Mouse (Mus musculus): Measurements from ENCODE around the gene Cdk2ap2.

The Cdk2ap2 gene

DNA sequence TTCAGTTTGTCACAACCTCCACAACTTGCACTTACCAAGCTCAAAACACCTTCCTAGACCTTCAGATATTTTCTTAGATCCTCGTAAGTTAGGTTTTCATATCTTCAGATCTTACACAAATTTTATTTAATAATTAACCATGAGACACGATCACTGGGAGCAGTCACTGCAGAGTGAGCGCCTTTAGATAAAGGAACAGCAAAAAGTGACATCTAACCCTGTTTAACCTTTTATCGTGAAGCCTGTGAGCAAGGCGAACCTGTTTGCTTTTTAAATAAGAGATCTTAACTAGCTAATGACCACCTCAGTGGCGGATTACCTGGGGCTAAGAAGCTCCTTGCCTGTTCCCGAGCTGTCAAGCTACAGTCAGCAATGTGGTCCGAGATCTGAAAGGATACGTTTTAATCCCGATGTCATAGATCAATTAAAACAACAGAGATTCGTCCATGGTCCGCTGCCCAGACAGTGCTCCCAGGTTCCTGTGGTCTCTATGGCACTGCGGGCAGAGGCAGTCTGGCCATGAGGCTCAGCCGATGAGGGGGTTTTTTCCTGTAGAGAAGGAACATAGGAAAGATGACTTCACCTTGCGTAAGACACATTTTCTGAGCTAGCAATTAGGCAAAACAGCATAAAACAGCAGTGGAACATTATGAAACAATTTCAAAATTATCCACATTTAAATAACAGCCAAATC, 28.1 kb upstream of the Cdk2ap2 start:
- no peak for DNase-seq

DNA sequence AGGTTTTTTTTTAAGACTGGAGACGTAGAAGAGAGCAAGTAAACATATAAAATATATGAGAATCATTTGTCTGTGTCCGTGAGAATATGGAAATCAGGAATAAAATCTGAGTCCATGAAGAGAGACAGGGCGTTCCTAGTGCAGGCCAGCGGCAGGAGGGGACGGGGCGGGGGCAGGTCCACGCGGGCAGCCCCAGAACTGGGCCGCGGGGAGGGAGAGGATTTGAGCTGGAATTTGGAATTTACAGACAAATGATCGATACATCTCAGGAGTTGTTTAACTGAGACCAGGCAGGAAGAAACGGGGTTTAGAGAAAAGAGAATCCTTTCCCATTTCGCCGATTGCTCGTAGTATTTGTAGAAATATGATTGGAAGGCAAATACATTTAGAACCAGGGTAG, 26.7 kb upstream of the Cdk2ap2 start:
- DNase-seq: no peak

DNA sequence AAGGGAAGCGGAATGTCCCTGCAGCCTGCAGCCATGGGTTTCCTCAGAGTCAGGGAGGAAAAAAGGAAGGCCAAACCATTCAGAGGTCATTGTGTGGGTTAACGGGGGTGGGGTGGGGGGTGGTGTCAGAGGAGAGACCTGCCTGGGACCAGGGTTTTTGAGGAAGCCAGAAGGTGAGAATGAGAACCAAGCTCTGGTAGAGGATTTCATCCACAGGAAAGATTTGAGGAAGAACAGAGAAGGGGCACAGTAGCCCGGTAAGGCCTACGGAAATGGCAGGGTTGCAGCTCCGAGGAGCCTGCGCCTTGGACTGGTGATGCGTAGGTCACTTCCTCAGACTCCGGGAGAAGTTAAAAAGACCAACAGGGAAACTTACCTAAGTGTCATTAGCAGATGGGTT, 26.2 kb upstream of the Cdk2ap2 start:
- no peak for DNase-seq

DNA sequence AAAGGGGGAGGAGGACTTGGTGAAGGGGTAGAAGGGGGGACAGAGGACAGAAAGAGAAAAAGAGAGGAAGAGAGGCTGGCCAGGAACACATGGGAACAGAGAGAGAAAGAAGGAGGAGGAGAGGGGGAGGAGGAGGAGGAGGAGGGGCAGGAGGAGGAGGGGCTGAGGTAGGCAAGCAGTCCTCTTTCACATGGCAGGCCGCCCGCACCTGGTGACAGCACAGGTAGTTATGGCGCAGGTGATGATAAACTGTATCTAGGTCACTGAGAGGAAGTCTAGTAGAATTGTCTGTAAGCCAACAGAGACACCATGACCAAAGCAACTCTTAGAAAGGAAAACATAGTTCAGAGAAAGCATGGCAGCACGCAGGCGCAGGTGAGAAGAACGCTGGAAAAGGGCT, 25.6 kb upstream of the Cdk2ap2 start:
- no peak for DNase-seq

DNA sequence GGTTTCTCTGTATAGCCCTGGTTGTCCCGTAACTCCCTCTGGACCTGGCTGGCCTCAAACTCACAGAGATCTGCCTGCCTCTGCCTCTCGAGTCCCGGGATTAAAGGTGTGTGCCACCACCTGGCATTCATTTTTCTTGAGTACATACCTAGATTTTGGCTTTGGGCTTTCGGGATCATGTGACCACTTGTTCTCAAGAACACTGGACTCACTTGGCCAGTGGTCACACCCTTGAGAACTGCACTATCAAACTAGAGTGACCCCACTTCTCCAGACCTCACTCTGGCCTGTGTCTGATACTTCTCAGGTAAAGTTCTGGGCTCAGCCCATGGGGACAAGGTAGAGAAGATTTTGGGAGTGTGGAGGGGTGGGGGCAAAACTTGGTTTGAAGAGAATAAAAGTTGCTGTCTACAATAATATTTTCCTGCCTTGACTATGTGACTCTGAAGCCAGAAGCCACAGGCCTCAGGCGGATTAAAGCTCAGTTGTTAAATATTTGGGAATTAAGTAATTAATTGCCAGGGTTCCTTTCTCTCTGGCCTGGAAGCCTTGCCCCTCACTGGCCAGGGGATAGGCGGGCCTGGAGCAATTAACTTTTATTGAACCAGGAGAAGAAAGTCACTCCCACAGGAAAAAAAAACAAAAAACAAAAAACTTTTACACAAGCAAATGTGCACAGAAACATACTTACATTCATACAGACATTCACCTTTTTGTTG, 24.1 kb upstream of the Cdk2ap2 start:
- no peak for DNase-seq

DNA sequence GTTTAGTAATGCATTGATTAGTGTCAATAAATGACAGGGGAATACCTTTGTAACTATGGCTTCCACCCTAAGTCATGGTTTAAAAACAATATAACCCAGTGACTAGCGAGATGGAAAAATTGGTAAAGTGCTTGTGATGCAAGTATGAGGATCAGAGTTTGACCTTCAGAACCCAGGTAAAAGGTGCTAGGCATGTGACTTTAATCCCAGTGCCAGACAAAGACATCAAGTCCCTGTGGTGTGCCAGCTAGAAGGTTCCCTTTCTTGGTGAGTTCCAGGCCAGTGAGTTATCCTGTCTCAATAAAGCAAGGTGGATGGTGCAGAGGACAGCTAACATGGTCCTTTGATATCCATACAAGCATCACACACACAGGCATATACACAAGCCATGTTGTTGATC, 21.5 kb upstream of the Cdk2ap2 start:
- DNase-seq: no peak

DNA sequence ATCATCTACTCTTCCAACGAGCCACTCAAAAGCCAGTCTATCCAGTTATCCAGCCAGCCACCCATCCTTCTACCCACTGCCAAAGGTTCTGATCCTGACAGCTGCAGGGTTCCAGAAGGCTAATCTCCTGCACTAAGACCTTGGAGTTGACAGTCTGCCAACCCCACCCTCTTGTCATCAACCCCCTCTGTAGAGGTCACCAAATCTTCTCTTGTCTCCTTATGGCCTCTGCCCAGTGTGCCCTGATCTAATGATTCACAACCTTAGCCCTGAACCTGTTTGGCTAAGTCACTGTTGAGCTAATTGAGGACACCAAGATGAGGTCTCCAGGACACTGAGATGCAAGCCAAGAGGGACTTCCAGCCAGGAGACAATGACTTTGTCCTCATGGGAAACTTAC, 17.4 kb upstream of the Cdk2ap2 start:
- DNase-seq: no peak

DNA sequence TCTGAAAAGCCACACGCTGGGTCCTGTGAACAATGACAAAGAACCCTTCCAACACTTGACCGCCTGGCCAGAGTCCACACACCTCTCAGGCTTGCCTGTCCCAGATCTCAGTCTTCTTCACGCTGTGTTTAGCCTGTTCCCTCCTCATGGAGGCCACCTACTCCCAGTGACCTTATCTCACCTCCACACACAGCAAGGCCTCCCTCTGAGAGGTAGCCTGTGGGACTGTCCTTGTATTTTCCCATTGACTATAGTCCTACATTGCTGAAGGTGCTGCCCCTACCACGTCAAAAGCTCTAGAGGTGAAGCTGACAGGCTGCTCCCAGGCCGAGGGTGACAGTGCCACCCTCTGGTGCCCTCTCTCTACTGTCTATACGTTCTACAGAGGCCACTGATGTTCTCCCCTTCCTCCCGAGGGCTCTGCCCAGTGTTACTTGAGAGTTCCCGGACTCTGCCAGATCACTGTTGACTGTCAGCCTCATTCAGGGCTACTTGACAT, 16.4 kb upstream of the Cdk2ap2 start:
- DNase-seq: no peak

DNA sequence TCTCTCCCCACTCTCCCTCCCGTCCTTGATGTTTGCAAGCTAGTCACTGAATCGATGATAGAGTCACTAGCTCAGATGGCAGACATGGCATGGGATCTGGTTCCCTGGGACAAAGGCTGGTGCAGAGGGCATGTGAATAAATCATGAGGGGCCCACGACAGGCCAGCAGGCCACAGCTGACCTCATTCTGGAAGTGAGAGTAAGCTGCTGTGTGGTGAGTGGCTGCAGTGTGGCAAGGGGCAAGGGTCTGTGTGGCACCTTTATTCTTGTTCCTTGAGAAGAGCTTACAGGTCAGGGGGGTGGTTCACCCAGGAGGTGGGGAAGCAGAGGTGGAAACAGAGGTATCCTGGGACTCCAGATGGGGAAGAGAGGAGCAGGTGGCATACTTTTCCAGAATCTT, 15.6 kb upstream of the Cdk2ap2 start, which contains the start of gene Cabp2:
TSS of gene Cabp2 (plus strand) at position 185 of the 400 bp plus-strand sequence.
- no peak for DNase-seq

DNA sequence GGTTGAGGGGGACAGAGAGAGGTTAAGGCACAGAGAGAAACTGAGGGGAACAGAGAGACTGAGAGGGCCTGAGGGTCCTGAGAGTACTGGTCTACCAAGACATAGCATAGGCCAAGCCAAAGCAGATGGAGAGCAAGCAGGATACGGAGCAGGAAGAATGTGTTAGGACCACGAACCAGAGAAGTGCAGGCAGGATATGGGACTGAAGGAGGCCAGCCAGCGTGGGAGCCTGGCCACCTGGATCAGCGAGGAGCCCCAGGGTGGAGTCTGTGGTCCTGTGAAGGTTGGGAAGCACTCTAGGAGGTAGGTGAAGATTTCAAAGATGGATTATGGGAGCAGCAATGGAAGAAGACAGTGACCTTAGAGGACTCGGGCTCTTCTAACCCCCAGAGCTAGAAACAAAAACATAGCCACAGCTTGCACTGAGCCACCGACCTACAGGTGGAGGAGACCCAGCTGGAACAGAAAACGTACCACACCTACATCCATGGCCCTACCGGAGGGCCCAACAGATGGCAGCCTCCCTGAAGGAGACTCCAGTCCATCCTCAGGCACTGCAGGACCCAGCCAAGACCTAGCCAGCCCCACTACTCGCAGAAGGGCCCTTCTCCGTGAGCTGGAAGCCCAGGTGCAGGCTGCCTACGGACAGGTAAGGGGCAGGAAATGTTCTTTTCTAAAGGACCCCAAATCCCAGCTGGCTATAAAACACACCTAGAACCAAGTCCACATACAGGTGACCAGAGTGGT, 14.6 kb upstream of the Cdk2ap2 start:
- DNase-seq: no peak

DNA sequence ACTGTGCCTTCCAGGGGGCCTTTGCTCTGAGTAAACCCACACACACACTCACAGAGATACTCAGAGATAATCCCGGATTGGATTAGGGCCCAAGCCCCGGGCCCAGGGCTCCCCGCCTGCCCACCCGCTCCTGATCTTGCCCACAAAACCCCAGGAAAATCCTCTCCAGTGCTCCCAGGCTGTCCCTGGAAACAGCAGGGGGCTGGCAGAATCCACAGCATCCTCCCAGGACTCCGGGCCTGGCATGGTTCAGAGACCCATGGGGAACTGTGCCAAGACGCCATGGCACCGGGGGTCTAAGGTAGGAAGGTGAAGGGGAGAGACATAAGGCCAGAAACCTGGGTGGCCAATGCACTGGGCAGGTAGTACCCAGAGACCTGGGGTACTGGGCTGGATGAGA, 13.7 kb upstream of the Cdk2ap2 start:
- no peak for DNase-seq

DNA sequence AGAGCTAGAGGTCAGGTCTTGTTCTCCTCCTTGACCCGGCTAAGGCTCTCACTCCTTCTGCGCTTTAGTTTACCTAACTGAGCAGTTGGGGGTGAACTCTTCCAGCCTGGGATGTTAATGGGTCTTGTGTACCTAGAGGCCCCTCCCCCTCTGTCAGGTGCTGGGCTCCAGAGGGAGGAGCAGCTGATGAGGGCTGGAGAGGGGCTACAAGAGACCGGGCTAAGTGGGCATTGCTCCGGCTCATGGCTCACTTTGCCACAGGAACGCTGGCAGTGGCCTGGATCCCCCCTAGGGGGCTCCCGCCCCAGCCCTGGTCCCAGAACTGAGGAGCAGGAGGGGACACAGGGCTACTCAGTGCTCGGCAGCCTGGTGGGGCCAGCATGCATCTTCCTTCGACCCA, 13.2 kb upstream of the Cdk2ap2 start:
- DNase-seq: no peak

DNA sequence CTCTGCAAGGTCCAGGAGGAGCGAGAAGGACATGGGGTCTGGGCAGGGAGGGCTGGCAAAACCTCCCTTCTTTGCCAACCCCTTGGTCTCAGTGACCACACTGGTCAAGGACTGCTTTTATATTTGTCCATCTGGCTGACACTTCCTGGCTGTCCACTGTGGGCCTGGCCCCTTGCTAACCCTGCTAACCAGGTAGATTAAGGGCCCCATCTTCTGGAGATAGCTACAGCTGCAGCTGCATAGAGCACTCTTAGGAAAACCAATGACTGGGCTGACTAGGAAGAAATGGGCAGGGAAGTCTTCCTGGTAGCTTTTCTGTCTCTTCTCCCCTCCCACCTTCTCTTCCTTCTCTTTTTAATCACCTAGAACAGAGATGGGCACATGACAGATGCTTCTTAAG, 12.0 kb upstream of the Cdk2ap2 start:
- DNase-seq: no peak

DNA sequence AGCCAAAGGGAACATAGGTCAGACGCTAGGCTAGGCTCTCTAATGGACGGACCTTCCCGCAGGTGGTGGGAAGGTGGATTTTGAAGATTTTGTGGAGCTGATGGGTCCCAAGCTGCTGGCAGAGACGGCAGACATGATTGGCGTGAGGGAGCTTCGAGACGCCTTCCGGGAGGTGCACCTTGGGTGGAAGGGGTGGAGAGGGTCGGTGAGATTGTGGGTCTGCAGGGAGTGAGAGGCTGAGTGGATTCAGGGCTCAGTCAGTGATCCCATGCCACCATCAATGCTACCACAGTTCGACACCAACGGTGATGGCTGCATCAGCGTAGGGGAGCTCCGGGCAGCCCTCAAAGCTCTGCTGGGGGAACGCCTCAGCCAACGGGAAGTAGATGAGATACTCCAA, 10.8 kb upstream of the Cdk2ap2 start:
- DNase-seq: no peak

DNA sequence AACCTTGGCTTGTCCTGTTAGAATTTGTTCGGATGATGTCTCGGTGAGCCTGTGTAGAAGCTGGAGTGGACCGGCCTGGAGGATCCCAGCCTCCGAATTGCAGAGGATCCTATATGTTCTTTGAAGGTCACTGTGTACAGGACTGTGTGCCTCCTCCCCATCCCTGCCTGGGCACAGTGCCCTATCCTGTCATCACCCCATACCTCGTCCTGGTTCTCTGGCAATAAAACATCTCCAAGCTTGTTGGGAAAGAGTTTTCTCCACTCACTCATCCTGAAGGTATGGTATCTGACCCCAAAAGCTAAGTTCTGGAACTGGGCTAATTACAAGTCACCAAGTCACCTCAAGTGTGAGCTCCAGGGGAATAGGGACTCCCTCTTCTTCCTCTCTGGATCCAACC, 9.9 kb upstream of the Cdk2ap2 start:
- DNase-seq: no peak

DNA sequence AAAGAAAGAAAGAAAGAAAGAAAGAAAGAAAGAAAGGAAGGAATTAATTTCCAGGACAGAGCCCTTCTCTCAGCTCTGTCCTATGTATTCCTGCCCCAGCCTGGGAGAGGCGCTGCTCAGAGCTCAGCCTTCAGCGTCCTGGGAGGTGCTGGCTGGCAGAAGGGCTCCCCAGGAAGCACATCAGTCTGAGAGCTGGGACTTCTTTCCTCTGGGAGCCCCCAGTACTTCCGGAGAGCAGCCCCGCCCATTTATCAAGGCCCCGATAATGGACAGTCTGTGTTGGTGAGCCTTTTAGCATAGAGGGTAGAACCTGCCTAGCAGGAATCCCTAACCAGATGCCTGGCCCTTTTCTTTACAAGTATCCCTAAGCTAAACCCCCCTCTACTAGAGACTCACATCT, 8.8 kb upstream of the Cdk2ap2 start:
- DNase-seq: no peak

DNA sequence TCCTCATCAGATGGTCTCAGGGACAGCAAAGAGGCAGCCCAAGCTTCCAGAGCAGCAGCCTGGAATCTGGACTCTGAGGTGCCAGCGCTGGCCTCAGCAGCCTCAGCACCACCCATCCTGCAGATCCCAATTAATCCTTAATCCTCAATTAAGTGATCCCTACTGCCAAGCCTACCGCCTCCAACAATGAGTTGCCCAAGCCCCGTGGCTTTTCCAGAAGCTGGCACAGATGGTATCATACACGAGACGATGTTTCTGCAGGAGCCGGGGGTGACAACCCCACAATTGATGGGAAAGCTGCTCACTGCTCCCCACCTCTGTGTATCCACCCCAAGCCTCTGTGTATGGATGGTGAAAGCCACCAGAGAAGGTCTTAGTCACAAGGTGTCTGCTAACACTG, 7.9 kb upstream of the Cdk2ap2 start:
- DNase-seq: no peak

DNA sequence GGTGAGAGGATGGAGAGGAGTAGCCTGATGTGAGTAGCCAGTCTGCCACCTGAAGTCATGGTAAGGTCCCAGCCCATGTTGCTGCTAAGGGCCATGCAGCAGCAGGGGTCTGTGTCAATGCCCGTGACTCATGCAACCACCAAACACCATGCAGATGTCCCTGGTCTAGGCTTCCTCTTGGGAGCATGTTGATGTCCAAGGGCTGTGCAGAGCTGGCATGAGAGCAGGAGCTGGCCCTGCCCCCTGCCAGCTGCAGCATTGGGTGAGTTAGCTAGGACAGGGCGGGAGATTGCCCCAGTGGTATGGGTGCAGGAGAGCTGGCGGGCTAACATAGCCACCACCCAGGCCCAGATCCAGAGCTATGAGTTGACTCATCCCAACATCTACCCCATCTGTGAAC, 6.5 kb upstream of the Cdk2ap2 start:
- no peak for DNase-seq

DNA sequence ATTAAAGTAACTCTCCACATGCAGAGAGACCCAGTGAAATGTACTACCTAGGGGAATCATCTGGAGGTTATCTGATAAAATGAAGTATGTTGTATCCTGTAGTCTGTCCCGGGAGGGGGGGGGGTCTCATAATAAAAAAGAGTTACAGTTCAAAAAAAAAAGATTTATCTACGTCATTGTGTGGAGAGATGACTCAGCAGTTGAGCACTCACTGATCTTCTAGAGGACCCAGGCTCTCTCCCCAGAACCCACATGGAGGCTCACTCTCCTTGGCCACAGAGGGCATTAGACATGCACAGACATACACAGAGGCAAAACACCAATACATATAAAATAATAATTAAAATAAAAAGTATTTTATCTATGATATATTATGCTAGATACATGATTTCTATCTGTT, 5.6 kb upstream of the Cdk2ap2 start:
- DNase-seq: no peak

DNA sequence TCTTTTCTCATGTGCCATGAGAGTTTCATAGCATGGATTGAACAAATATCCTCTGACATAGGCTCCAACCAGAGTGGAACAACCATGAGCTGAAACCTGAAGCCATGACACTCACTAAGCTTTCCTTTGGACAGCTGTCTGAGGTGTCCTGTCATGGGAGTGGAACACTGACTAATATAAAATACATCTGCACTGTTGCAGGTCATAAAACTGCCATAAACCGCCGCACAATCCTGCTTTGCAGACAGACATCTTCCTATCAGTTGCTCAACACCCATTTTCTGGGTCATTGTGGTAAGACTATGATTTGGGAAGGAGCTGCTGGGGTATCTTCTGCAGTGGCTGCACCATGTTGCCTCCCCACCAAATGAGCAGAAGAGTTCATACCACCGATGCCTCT, 4.2 kb upstream of the Cdk2ap2 start:
- no peak for DNase-seq

DNA sequence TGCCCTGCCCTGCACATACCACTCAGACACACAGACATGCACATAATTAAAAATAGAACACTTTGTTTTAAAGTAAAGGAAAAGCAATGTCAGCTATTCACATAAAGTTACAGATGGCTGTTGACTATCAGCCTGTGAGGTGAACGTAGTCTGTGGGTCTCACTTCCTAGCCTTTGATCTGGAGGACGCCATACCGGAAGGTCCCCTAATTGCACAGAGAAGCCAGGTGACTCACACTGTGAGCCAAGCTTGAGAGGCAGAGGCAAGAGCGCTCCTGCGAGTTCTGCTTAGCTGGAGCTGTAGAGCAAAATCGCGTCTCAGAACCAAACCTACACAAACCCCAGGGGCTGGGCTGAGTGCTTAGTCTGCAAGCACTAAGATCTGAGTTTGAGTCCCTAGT, 3.2 kb upstream of the Cdk2ap2 start:
- DNase-seq: no peak

DNA sequence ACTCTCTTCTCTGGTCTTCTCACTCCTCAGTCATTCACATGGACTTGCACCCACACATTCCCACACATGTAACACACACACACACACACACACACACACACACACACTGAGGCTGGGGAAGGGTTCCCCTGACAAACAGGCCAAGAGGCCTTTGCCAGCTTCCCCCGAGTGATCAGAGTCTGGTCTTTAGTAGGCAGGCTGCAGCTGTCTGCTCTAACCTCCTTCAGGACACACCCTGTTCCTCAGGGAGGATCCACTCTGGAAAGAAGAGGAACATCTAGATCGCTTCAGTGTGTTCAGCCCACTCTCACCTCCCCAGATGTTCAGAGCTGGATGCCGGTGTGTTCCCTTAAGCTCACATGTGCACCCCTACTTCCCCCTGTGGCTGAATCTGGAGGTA, 2.6 kb upstream of the Cdk2ap2 start:
- DNase-seq: no peak

DNA sequence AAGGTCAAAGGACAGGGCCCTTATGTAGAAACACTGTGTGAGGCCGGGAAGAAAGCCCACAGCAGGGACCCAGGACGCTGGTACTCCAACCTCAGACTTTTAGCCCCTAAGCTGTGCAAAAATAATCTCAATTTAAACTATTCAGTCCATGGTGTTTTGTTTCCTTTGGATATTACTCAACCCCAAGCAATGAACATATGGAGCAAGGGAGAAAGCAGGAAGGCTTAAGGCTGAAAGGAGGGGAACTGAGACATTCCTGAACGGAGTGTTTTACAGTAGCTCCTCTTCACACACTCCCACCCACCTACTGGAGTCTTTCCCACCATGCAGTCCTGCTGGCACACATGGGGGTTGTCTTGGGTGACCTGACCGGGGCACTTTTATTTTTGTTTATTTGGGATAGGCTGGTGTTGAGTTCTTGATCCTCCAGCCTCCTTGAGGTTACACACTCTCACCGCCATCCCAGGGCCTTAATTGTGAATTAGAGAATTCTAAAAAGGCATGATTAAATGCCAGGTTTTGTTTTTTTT, 2.1 kb upstream of the Cdk2ap2 start:
- no peak for DNase-seq

DNA sequence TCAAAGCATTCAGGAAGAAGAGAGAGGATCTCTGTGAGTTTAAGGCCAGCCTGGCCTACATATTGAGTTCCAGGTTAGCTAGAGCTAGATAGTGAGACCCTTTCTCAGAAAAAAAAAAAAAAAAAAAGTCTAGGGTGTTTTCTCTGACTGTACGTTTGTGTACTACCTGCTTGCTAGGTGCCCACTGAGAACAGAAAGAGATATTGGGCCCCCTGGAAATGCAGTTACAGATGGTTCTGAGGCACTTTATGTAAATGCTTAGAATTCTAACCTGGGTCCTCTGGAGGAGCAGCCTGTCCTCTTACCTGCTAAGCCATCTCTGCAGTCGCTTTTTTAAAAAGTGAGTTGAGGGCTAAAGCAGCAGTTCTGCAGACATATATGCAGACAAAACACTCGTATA, 1.2 kb upstream of the Cdk2ap2 start:
- DNase-seq: no peak
